Mouse (Mus musculus) Patski (cell line): ENCODE results near the gene Hist3h2ba. TPM values are rescaled to one million over a fixed set of nuclear protein-coding genes. Genes with fewer than 3 reads are reported as not detected.

Experiments used
- ATAC-seq: fragments of 100-300 bp; one replicate; pipeline ENCODE4 v1.8.0; 2021
- CTCF ChIA-PET: fragments of 350-600 bp; sonication (Branson Sonifier 250); formaldehyde crosslinking; loops from one replicate; lab custom pipeline; 2022; ENCODE audit warnings: inconsistent platforms; lab: Charles Lee
- POLR2A ChIA-PET: fragments of 350-600 bp; sonication (Branson Sonifier 250); formaldehyde crosslinking; loops from one replicate; lab custom pipeline; 2022; ENCODE audit warnings: antibody characterized with exemption, inconsistent platforms; lab: Charles Lee
- DNase-seq: peaks from one replicate; pipeline ENCODE4 v3.0.0-alpha.2; 2011; ENCODE audit warnings: low read depth, low spot score
- H3K27me3 ChIP-seq: fragments of 371-371 bp; one replicate; pipeline ENCODE4 v1.5.1; 2021
- CTCF ChIP-seq: fragments of 100-300 bp; IDR thresholded peaks from one replicate; pipeline ENCODE4 v1.5.1; 2021
- in situ Hi-C: fragments of 300-500 bp; cut with MboI; formaldehyde crosslinking; loops from 3 replicates; pipeline ENCODE4 v1.11.1; 2018; ENCODE audit warnings: low pct_unique_long_range_greater_than_20kb, mixed read lengths
- polyA plus RNA-seq: library from polyadenylated mRNA; unstranded; gene quantifications from one replicate; pipeline ENCODE4 v1.2.3, GENCODE M21; 2021

Hist3h2ba gene
- polyA plus RNA-seq, 1 experiment from 2014 or later: 7.1 TPM

- H3K27me3 ChIP-seq: no peaks in the 10 kb centered on the region
- POLR2A ChIA-PET: interaction anchor here (0.7 to 1.7 kb wide), 2 partner anchors 9 to 46 kb away, joined by 3 to 4 read pairs; no protein-coding TSS in a partner anchor
- CTCF ChIA-PET: interaction anchor here (0.8 to 1.3 kb wide), 5 partner anchors 10 to 55 kb away, joined by 3 to 4 read pairs (median 3); partner anchors contain the start of gene Trim11
- ATAC-seq (peak; percentile 83), DNase-seq (no peak)
- in situ Hi-C loops: no loop called here
- TF ChIP-seq CTCF: no peak
Observed at GRCm38 (mm10) chr11:58959921-58960465, 11.3 kb downstream of the Hist3h2ba start.

GRCm38 (mm10) chr11:58961364-58962177, 12.9 kb downstream of the Hist3h2ba start:
- ATAC-seq: no peak
- no peak for TF ChIP-seq CTCF
- in situ Hi-C loops: no loop called here
- POLR2A ChIA-PET: interaction anchor here (0.6 kb wide), 2 partner anchors 20 to 655 kb away, joined by 3 read pairs; partner anchors contain the start of gene Zfp692
- no peaks in the 10 kb centered on the region for H3K27me3 ChIP-seq
- CTCF ChIA-PET: interaction anchor here (1.2 kb wide), 1 partner anchor 19 kb away, joined by 3 read pairs; no protein-coding TSS in a partner anchor
- no peak for DNase-seq

- ATAC-seq (no peak), DNase-seq (no peak)
- ChIA-PET POLR2A (no interaction called here), CTCF (no interaction called here)
- in situ Hi-C loops: no loop called here
- H3K27me3 ChIP-seq: no peaks in the 10 kb centered on the region
- TF ChIP-seq CTCF: no peak
Observed at GRCm38 (mm10) chr11:58963543-58963942, 14.8 kb downstream of the Hist3h2ba start.

GRCm38 (mm10) chr11:58964216-58964615, 15.5 kb downstream of the Hist3h2ba start:
- in situ Hi-C loops: no loop called here
- no peak for TF ChIP-seq CTCF
- CTCF ChIA-PET: no interaction called here

GRCm38 (mm10) chr11:58965001-58965760, 16.5 kb downstream of the Hist3h2ba start:
- ChIA-PET CTCF (no interaction called here), POLR2A (no interaction called here)
- no peaks in the 10 kb centered on the region for H3K27me3 ChIP-seq
- no peak for TF ChIP-seq CTCF
- DNase-seq (no peak), ATAC-seq (no peak)
- in situ Hi-C loops: no loop called here

More at GRCm38 (mm10) chr11:58964216-58964615, 15.5 kb downstream of the Hist3h2ba start:
- no peaks in the 10 kb centered on the region for H3K27me3 ChIP-seq
- POLR2A ChIA-PET: no interaction called here
- ATAC-seq: no peak
- no peak for DNase-seq

DNA sequence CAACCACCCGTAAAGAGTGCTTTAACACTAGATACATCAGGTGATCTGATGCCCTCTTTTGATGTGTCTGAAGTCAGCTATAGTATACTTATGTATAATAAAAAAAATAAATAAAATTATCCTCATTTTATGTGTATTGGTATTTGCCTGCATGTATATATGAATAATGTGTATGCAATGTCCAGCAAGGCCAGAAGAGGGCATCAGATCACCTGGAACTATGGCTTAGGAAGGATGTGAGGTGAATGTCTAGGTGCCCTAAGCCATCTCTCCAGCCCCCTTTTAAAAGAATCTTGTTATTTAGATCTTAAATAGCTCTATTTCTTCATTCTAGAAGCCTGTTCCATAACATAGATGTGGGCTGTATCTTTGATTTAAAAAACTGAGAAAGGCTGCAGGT, 18.6 kb downstream of the Hist3h2ba start:
- no peak for DNase-seq
- no peak for ATAC-seq
- TF ChIP-seq CTCF: no peak
- H3K27me3 ChIP-seq: no peaks in the 10 kb centered on the region
- POLR2A ChIA-PET: interaction anchor here (0.9 kb wide), 1 partner anchor 11 kb away, joined by 3 read pairs; no protein-coding TSS in a partner anchor
- in situ Hi-C loops: no loop called here
- CTCF ChIA-PET: interaction anchor here (0.8 to 1.8 kb wide), 3 partner anchors 10 to 23 kb away, joined by 3 to 8 read pairs (median 5); partner anchors contain the start of gene Trim11

GRCm38 (mm10) chr11:58968551-58968950, 19.8 kb downstream of the Hist3h2ba start:
- ATAC-seq: no peak
- H3K27me3 ChIP-seq: no peaks in the 10 kb centered on the region
- no peak for TF ChIP-seq CTCF
- no peak for DNase-seq
- POLR2A ChIA-PET: interaction anchor here (1.6 kb wide), 1 partner anchor 9 kb away, joined by 4 read pairs; no protein-coding TSS in a partner anchor
- in situ Hi-C loops: no loop called here
- CTCF ChIA-PET: no interaction called here

GRCm38 (mm10) chr11:58969027-58969426, 20.3 kb downstream of the Hist3h2ba start:
- ATAC-seq (no peak), DNase-seq (no peak)
- CTCF ChIA-PET: interaction anchor here (0.7 kb wide), 1 partner anchor 13 kb away, joined by 3 read pairs; no protein-coding TSS in a partner anchor
- in situ Hi-C loops: no loop called here
- H3K27me3 ChIP-seq: no peaks in the 10 kb centered on the region
- POLR2A ChIA-PET: interaction anchor here (1.6 kb wide), 1 partner anchor 9 kb away, joined by 4 read pairs; no protein-coding TSS in a partner anchor
- no peak for TF ChIP-seq CTCF

DNA sequence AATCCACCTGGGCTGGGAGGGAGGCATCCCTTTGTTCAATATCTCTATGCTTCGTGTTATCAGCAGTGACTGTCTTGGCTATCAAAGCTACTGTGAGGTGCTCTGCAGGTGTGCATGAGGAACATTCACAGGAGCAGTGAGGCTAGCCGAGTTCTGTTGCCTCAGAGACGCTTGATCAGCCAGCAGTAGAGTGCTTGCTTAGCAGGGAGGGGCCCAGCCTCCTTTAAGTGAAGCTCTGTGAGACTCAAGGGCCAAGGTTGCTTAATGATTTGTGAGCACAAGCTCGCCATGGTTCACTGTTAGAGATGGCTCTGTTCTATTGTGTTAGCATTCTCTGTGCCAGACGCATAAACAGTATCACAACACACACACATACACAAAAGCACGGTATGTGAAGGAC, 20.9 kb downstream of the Hist3h2ba start:
- CTCF ChIA-PET: interaction anchor here (0.6 to 1.3 kb wide), 4 partner anchors 9 to 125 kb away, joined by 3 to 5 read pairs (median 4); no protein-coding TSS in a partner anchor
- no peak for ATAC-seq
- no peak for TF ChIP-seq CTCF
- POLR2A ChIA-PET: interaction anchor here (1.6 kb wide), 1 partner anchor 10 kb away, joined by 4 read pairs; no protein-coding TSS in a partner anchor
- in situ Hi-C loops: no loop called here
- DNase-seq: no peak
- no peaks in the 10 kb centered on the region for H3K27me3 ChIP-seq
